Mouse (Mus musculus) Muller cell, postnatal 12 days (primary cell): ENCODE measurements at regions not wholly inside any gene's neighbourhood (a gene's known extent, or its start where the extent isn't known, plus 50 kb on each side); places are given as distances from the start of the nearest gene placed in this dataset.
A peak's percentile ranks its signal among the peaks of the same experiment; 100 is the strongest.

Experiments
- DNase-seq: peaks from one replicate; pipeline ENCODE4 v3.0.0-alpha.2; 2015; ENCODE audit errors: inconsistent ontology term

DNA sequence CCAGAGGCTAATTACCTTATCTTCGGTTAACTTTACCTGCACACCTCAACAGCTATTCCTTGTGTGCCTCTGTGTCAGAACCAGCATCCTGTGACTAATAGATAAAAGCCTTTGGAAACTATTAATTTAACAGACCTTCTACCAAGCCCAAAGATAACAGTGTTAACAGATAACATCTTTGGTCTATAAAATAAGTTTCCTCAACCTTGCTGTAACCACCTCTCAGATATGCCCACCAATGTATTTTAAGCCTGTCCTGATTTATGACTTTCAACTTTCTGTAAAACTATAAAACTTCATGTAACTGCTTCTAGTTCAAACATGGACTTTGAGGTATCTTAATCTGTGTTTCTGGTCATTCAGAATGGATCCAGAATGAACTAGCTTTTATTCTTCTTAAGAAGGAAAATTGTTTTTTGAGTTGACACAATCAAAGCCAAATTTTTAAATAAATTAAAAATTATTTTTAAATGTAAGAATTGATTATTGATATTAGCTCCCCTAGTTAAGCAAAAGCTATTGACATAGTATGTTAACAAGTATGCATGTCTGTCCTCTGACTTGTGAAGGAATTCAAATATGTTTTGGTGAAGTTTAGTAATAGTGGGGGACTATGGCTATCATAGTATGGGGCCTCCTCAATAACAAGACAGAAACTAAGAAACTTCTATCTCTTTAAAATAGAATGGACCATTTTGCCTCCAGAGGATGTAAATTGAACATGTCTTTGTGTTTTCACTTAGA is 238.7 kb upstream of the Marcks start:
- no peak for DNase-seq

DNA sequence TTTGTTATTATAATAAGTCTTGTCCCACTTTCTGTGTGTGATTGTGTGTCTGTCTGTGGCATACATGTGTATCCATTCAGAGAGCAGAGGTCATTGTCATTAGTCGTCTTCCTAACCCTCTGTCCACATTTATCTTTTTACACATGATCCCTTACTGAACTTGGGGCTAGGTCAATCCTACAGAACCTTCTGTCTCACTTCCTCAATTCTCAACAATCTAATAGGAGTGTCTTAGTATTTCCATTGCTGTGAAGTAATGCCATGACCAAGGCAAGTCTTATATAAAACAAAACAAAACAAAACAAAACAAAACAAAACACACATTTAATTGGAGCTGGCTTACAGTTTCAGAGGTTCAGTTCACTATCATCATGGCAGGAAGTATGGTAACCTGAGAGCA is 237.5 kb upstream of the Marcks start:
- DNase-seq, result no peak

DNA sequence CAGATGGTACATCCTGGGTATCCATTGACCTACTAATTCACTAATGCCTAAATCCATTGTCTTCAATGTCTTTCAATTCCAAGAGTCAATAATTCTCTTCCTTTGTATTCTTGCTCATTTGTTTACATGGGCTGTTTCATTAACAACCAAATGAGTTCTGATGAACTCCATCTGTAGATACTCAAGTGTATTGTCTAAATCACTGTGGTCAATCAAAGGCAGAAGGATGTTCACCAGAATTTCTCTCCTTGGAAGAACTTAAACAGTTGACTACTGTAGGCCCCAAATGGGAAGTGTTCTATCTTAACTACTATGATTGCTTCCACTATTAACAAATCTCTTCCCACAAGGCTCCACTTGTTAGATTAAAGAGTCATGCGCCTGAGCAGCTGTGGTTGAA is 236.9 kb upstream of the Marcks start:
- no peak for DNase-seq

GRCm38 (mm10) chr10:37368997-37369679 is 230.4 kb upstream of the Marcks start:
- peak; percentile 57 for DNase-seq

DNA sequence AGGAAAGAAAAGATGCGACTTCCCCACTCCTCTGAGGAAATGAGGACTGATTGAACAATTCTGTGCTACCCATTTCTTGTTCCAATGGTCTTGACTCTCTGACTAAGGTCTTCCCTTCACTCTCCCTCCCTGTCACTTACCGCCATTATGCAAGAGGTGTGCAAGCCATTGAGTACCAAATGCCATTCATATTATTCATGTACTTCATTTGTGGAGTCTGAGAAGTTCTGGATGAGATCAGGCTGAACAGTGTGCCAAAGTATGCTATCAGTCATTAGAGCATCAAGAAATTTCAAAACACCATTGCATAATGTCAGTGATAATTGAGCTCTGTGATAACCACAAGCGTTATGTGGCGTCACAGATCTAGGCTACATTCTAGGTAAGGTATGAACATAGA is 229.1 kb upstream of the Marcks start:
- peak; percentile 88 for DNase-seq

- DNase-seq, result peak; percentile 58
These were observed 225.8 kb upstream of the Marcks start for GRCm38 (mm10) chr10:37364506-37364905.

GRCm38 (mm10) chr10:37360985-37361384 is 222.3 kb upstream of the Marcks start:
- peak; percentile 30 for DNase-seq

- DNase-seq, result no peak
These were observed 220.2 kb upstream of the Marcks start for GRCm38 (mm10) chr10:37358900-37359299.

- DNase-seq, result peak; percentile 68
These were observed 219.6 kb upstream of the Marcks start for GRCm38 (mm10) chr10:37358334-37358733.

GRCm38 (mm10) chr10:37357304-37358060 is 218.8 kb upstream of the Marcks start:
- peak; percentile 51 for DNase-seq

DNA sequence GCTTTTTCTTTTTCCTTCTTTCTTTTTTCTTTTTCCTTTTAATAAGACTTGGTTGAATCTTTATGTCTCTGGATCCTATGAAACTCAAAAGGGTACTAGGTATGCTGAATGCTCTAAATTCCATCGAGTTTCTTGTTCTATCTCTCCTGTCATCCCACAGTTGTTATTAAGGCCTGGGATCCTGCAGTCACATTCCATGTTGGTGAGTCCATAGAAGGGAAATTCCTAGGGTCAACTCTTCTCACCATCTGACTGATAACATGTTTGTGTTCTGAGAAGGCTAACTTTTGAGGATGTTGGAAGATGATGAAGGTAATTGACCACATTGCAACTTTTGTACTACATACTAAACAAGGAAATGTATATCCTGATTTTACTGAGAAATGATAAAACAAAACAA is 210.5 kb upstream of the Marcks start:
- DNase-seq, result peak; percentile 82

DNA sequence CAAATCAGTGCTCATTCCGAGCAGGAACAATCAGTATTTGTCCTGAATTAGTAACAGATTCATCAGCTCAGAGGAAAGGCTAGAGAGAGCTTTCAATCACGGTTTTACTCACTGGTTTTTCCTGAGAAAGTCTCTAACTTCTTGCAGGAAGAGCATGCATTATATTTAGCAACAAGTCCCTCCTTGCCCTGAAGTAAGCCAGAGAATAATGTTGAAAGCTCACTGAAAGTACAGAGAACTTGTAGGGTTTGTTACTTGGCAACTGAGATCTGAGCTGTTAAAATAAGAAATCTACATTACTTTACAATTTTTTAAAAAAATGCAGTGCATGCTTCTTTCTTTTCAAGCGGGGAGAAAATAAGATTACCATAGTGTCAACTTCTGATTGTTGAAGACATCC is 209.7 kb upstream of the Marcks start:
- peak; percentile 69 for DNase-seq

DNA sequence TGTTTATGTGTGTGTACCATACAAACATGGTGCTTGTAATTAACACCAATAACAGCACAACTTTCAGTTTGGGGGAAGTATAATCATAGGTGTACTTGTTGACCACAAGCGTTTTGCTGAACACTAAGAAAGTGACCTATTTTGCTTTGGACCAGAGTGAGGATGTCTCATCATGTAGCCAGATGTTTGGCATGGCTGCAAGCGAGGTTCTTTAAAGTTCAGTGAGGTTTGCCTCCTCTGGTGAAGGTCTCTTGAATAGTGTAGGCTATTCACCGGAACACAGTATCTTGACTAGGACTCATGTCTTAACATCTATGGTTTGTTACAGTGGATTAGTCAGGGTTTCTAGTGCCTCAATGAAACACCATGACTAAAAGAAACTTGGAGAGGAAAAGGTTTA is 208.9 kb upstream of the Marcks start:
- no peak for DNase-seq

GRCm38 (mm10) chr10:37342675-37343074 is 204.0 kb upstream of the Marcks start:
- DNase-seq, result peak; percentile 48

DNA sequence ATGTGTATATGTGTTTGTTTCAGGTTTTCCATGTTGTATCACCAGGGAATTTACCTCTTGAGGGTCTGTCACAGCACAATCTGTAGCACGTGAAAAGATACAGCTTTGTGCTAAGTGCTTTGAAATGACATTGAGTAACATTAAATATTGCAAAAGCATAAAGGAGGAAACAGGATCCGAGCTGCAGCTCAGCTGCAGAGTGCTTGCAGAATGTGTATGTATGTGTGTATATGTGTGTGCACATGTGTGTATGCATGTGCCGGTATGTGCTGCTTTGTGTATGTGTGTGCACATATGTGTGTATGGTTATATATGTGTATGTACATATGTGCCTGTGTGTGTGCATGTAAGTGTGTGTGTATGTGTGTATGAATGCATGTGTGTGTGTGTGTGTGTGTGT is 200.9 kb upstream of the Marcks start:
- DNase-seq, result no peak

DNA sequence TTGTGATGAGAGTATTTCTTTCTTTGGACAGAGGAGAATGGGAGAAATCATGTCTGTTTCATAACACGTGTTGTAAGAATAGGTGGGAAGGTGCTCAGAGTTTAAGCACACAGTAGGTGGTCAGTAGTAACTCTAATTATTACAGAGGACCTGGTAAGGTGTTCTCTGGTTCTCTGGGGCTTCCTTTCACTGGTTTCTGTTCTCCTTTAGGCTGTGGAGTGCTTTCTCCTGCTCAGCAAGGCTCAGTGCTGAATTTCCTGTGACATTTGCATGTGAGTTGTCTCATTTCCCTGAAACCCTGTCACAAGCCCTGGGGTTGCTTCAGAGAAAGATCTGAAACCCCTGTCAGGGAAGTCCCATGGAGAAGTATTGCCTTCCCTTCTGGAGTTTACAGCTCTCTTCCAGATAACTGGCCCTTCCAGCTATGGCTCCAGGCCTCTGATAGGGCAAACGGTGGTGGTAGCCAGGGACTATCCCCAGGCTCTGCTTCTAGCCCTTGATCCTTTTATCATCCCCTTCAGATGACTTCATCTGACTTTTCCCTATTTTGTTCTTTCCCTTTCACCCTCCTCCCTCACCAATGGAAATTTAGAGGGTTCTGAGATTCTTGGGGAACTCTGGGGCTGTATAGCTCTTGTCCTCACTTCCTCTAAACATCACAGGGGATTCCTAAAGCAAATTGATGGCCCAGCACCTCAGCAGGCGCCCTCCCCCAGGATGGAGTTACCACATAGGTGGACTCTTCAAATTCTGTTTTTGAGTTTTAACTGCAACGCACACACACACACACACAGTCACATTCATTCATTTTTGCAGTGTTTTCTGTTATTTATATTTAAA is 199.6 kb upstream of the Marcks start:
- no peak for DNase-seq

DNA sequence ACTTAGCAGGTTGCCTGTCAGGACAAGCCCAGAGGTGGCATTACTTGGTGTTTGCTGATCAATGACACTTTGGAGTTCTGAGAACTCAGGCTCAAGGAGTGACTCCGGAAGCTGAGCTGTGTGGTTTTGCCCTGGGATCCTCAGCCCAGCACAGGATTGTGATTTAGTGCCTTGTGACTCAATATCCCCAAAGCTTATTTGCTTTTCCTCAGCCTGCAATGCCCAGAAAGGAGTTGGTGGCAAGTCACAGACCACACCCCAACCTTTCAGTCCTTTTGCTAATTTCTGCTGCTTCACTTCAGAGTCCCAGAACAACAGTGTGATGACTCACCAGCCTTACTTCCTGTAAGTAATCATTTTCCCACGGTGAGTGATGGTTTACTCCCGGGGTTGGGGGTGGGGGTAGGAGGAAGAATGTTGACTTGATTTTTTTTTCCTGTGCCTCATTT is 198.5 kb upstream of the Marcks start:
- DNase-seq, result peak; percentile 92

DNA sequence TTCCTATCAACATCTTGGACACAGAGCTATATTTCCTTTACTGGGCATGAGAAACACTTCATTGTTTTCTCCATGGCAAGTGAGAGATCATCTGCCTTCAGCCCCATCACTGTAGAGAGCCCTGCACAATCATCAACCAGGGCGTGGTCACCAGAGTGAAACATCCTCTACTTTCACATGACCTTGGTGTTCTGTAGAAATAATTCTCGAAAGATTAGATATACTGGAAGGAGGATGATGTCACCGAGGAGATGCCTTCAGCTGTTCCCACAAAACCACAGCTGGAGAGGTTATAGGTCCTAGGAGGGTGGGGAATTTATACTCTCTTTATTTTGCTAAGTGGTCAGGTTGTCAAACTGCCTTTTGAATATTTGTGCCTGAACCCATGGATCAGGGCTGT is 196.4 kb upstream of the Marcks start:
- no peak for DNase-seq

GRCm38 (mm10) chr10:37326168-37326534 is 187.4 kb upstream of the Marcks start:
- DNase-seq, result no peak

DNA sequence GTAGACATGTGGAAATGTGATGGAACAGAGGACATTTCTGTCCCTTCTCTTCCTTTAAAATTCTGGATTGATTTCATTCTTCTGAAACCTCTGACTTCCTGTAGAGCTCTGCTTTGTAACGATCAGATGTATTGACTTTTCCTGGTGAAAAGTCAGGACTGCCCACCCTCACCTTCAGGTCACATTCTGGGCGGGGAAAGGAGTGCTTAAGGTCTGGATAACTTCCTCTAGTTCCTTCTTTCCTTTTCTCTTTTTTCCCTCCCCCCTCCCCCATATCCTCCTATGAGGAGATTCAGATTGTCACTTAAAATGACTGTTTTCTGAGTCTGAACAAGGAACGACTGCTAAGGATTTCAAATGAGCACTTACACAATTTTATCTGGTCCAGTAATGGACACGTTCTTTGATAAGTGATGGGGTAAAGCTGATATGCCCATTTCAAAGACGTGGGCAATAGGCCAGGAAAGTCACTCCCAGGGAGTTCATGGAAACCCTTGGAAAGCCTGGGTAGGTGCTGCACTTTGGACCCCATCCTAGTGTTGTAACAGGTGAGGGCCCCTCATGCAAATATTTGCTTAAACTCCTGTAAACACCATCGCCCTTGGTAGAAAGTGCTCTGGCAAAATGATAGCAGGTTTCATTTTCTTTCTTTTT is 186.9 kb upstream of the Marcks start:
- DNase-seq, result no peak

GRCm38 (mm10) chr10:37323689-37324088 is 185.0 kb upstream of the Marcks start:
- no peak for DNase-seq
